Mouse (Mus musculus) forebrain, embryonic 14.5 days (tissue): ENCODE measurements at regions not wholly inside any gene's neighbourhood (a gene's known extent, or its start where the extent isn't known, plus 50 kb on each side); places are given as distances from the start of the nearest gene placed in this dataset.
A peak's percentile ranks its signal among the peaks of the same experiment; 100 is the strongest.

Experiments used
- ATAC-seq: fragments of 200-750 bp; cut with Nextera tagmentation; 2 replicates; pipeline ENCODE4 v1.8.0; 2017; ENCODE audit warnings: mild to moderate bottlenecking, moderate library complexity
- DNase-seq: peaks from one replicate; pipeline ENCODE4 v3.0.0-alpha.2; 2015; ENCODE audit warnings: low spot score
- H3K27ac ChIP-seq: fragments of 300-500 bp; sonication (generic); 2 replicates; pipeline ENCODE4 v1.5.1; 2014; ENCODE audit warnings: low read depth, mild to moderate bottlenecking, control low read depth, low read length, moderate library complexity
- H3K27me3 ChIP-seq: fragments of 300-500 bp; sonication (generic); replicated peaks from 2 replicates; pipeline ENCODE4 v1.6.1; 2014; ENCODE audit warnings: low read length, control low read depth, mixed read lengths; ENCODE audit not compliant: control insufficient read depth, insufficient read depth
- H3K36me3 ChIP-seq: fragments of 300-500 bp; sonication (generic); 2 replicates; pipeline ENCODE4 v1.6.1; 2014; ENCODE audit warnings: low read length, control low read depth; ENCODE audit not compliant: control insufficient read depth, insufficient read depth
- H3K4me1 ChIP-seq: fragments of 300-500 bp; sonication (generic); 2 replicates; pipeline ENCODE4 v1.6.1; 2014; ENCODE audit warnings: antibody characterized with exemption, low read length, control low read depth; ENCODE audit not compliant: control insufficient read depth, insufficient read depth
- H3K4me2 ChIP-seq: fragments of 300-500 bp; sonication (generic); 2 replicates; pipeline ENCODE4 v1.6.1; 2014; ENCODE audit warnings: mild to moderate bottlenecking, control low read depth, low read length
- H3K4me3 ChIP-seq: fragments of 300-500 bp; sonication (generic); 2 replicates; pipeline ENCODE4 v1.5.1; 2014; ENCODE audit warnings: low read depth, low read length, control low read depth
- H3K9ac ChIP-seq: fragments of 300-500 bp; sonication (generic); 2 replicates; pipeline ENCODE4 v1.6.1; 2014; ENCODE audit warnings: mild to moderate bottlenecking, low read length, control low read depth, moderate library complexity
- H3K9me3 ChIP-seq: fragments of 300-500 bp; sonication (generic); replicated peaks from 2 replicates; pipeline ENCODE4 v1.6.1; 2016; ENCODE audit warnings: low read length, control low read depth, mixed read lengths; ENCODE audit not compliant: control insufficient read depth
- WGBS: fragments of 180-500 bp; shearing (Covaris S2); extraction: QIAGEN DNeasy Blood & Tissue Kit; methylation state at CpG from one replicate; pipeline ENCODE4 v1.1.7; 2014; 5-methylcytosine and 5-hydroxymethylcytosine counted together

GRCm38 (mm10) chr3:64997552-64997951, 111.6 kb upstream of the Kcnab1 start:
- Histone ChIP-seq H3K4me3 (no peak overlapping the region), H3K9ac (no peak overlapping the region), H3K36me3 (no peaks in the 10 kb centered on the region), H3K9me3 (no peaks in the 10 kb centered on the region), H3K4me2 (no peak overlapping the region), H3K27me3 (no peaks in the 10 kb centered on the region), H3K27ac (no peak overlapping the region), H3K4me1 (no peaks in the 10 kb centered on the region)
- DNase-seq, result no peak
- ATAC-seq, result no peak

DNA sequence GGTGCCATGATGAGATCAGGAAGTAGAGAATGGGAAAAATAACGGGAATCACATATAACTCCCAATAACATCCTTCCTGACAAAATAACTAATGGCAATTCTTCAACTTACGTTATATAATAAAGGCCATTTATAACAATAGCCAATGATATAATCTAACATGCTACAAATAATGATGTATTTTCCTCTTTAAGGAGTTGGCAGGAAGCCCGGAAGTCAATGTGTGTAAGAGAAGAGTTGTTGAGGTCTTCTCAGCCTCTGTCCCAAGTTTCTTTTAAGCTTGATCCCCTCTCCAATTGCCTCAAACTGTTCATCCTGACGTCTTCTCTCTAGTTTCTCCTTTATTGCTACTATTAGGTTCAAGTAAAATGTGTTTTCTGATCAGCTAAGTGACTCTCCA, 108.1 kb upstream of the Kcnab1 start:
- no peak for ATAC-seq
- whole genome bisulfite sequencing, result 69% methylated on average over 4 of the region's 4 CpGs

GRCm38 (mm10) chr3:65002578-65002977, 106.6 kb upstream of the Kcnab1 start:
- H3K9ac ChIP-seq, result no peak overlapping the region
- DNase-seq, result no peak
- no peak overlapping the region for H3K27ac ChIP-seq
- no peaks in the 10 kb centered on the region for H3K36me3 ChIP-seq
- no peak overlapping the region for H3K4me3 ChIP-seq
- no peaks in the 10 kb centered on the region for H3K9me3 ChIP-seq
- H3K4me1 ChIP-seq, result no peaks in the 10 kb centered on the region
- no peak overlapping the region for H3K4me2 ChIP-seq
- no peaks in the 10 kb centered on the region for H3K27me3 ChIP-seq
- ATAC-seq, result no peak

More for the DNA sequence above, 108.1 kb upstream of the Kcnab1 start:
- Histone ChIP-seq H3K4me2 (no peak overlapping the region), H3K4me1 (no peaks in the 10 kb centered on the region), H3K9me3 (no peaks in the 10 kb centered on the region), H3K27me3 (no peaks in the 10 kb centered on the region), H3K27ac (no peak overlapping the region), H3K9ac (no peak overlapping the region), H3K4me3 (no peak overlapping the region), H3K36me3 (no peaks in the 10 kb centered on the region)
- no peak for DNase-seq

DNA sequence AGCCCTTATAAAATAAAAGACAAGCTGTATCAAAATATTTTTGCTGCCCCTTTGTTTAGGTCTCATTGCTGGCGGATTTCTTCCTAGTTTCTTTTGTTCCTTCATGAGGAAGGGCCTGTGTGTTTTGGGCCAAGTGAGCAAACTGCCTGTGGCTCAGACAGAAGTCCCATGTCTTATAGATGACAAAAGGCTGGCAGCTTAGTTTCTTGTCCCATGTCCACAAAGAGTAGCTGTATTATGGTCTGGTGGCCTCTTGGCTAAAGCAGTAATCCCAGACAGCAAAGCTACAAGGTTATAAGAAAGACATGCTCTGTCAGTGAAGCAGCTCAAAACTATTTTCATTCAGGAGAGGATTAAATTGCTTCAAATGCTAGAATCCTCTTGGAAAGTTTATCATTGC, 103.1 kb upstream of the Kcnab1 start:
- Histone ChIP-seq H3K9ac (no peak overlapping the region), H3K36me3 (no peaks in the 10 kb centered on the region), H3K4me3 (no peak overlapping the region), H3K27me3 (no peaks in the 10 kb centered on the region), H3K27ac (no peak overlapping the region), H3K9me3 (no peaks in the 10 kb centered on the region), H3K4me2 (no peak overlapping the region), H3K4me1 (no peaks in the 10 kb centered on the region)
- ATAC-seq, result no peak
- WGBS, result 58% methylated on average over 1 of the region's 1 CpGs
- no peak for DNase-seq

DNA sequence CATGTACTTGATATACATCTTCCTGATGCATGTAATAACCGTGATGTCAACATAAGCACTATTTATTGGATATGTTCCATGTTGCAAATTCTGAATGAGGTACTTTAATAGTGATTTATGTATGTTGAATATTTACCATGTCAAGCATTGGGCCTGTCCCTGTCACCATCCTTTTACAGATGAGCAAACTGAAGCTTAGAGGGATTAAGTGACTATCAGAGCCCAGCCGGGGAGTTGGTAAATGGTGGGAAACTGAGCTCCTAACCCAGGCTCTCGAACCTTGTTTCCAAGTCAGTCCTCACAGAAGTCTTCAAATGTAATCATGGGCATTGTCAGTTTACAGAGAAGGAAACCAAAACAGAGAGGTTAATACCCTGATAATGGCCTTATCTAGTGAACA, 102.6 kb upstream of the Kcnab1 start:
- DNase-seq, result no peak
- WGBS, result 84% methylated on average over 3 of the region's 3 CpGs

DNA sequence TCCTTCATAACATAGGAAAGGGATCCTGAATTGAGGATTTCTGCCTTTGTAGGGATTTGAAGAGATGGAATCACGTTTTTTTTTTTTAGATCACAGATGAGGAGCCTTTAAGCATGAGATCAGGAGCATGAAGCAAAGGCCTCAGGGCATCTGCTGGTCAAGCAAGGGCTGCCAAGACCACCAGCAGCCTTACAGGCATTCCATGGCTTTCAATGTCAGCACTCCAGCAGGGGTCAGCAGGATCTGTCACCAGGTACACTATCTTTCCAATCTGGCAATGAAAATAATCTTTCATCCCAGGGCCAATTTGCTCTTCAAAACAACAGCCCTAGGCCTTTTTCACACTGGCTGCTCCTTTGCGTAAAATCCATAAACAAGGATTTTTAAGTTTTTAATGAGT, 85.3 kb upstream of the Kcnab1 start:
- no peaks in the 10 kb centered on the region for H3K36me3 ChIP-seq
- WGBS, result 70% methylated on average over 2 of the region's 2 CpGs
- H3K27me3 ChIP-seq, result no peaks in the 10 kb centered on the region
- no peaks in the 10 kb centered on the region for H3K9me3 ChIP-seq
- H3K4me1 ChIP-seq, result no peaks in the 10 kb centered on the region
- ATAC-seq (no peak), DNase-seq (no peak)
- H3K9ac ChIP-seq, result no peak overlapping the region
- H3K4me2 ChIP-seq, result no peak overlapping the region
- H3K4me3 ChIP-seq, result no peak overlapping the region
- no peak overlapping the region for H3K27ac ChIP-seq

More for the DNA sequence above, 102.6 kb upstream of the Kcnab1 start:
- ATAC-seq, result no peak
- Histone ChIP-seq H3K9ac (no peak overlapping the region), H3K36me3 (no peaks in the 10 kb centered on the region), H3K4me3 (no peak overlapping the region), H3K9me3 (no peaks in the 10 kb centered on the region), H3K4me1 (no peaks in the 10 kb centered on the region), H3K4me2 (no peak overlapping the region), H3K27me3 (no peaks in the 10 kb centered on the region), H3K27ac (no peak overlapping the region)

GRCm38 (mm10) chr3:65037626-65038025, 71.6 kb upstream of the Kcnab1 start:
- ATAC-seq (no peak), DNase-seq (no peak)
- no peaks in the 10 kb centered on the region for H3K9me3 ChIP-seq
- no peak overlapping the region for H3K9ac ChIP-seq
- no peak overlapping the region for H3K4me2 ChIP-seq
- no peaks in the 10 kb centered on the region for H3K27me3 ChIP-seq
- H3K4me3 ChIP-seq, result no peak overlapping the region
- H3K4me1 ChIP-seq, result no peaks in the 10 kb centered on the region
- no peak overlapping the region for H3K27ac ChIP-seq
- WGBS, result 54% methylated on average over 2 of the region's 2 CpGs
- no peaks in the 10 kb centered on the region for H3K36me3 ChIP-seq

GRCm38 (mm10) chr3:65047879-65048278, 61.3 kb upstream of the Kcnab1 start:
- Histone ChIP-seq H3K9me3 (no peaks in the 10 kb centered on the region), H3K27me3 (no peaks in the 10 kb centered on the region), H3K27ac (no peak overlapping the region), H3K9ac (no peak overlapping the region), H3K36me3 (no peaks in the 10 kb centered on the region), H3K4me2 (no peak overlapping the region), H3K4me1 (no peaks in the 10 kb centered on the region), H3K4me3 (no peak overlapping the region)
- 87% methylated on average over 3 of the region's 3 CpGs for WGBS
- DNase-seq (no peak), ATAC-seq (no peak)

DNA sequence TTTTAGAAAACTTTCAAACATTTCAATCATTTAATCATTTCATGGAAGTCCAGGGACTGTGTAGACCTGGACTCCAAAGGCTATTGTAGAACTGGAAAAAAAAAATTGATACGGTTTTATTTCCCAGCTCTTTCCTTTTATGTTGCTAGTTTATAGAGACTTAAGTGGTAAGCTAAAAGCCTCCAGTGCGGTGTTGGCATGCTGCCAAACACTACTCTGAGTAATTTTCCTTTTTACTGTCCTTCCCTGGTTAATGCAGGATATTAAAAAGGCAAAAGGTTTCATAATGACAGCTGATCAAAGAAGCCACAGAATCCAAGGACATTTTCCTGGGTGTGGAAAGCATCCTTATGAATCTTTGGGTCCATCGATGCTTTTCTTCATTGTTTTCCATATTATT, 53.8 kb upstream of the Kcnab1 start:
- Histone ChIP-seq H3K4me2 (no peak overlapping the region), H3K27me3 (no peaks in the 10 kb centered on the region), H3K4me3 (no peak overlapping the region), H3K9ac (no peak overlapping the region), H3K9me3 (no peaks in the 10 kb centered on the region), H3K36me3 (no peaks in the 10 kb centered on the region), H3K4me1 (no peaks in the 10 kb centered on the region), H3K27ac (no peak overlapping the region)
- WGBS, result 23% methylated on average over 3 of the region's 3 CpGs
- ATAC-seq, result peak; percentile 63; the same call in 1 of the 2 replicates
- DNase-seq, result peak; percentile 77
